ENCODE assay signal across 8 mouse cellular contexts in genomic region chr1:78203622-78204211, GRCm38 (mm10). TPM values are rescaled to one million over a fixed set of nuclear protein-coding genes. Genes with fewer than 3 reads are reported as not detected.
DNase-seq lines count a peak whose midpoint lies in the region; ATAC-seq and TF ChIP-seq lines count a peak whose summit lies in the region.

No protein-coding gene starts in this region.

- no peak for ATAC-seq in kidney, postnatal 0 days (replicated peaks; ENCODE audit: low FRiP score, low read depth)
- ATAC-seq in hindbrain, embryonic 14.5 days (ENCODE audit: low FRiP score) = peak; percentile 46
- peak; percentile 12; the same call in 1 of the 2 replicates for ATAC-seq in midbrain, embryonic 11.5 days (ENCODE audit: low FRiP score)

- peak overlapping the region; percentile 53 for H3K4me2 ChIP-seq in kidney, postnatal 0 days (ENCODE audit: low read length)
- peak overlapping the region; percentile 46 for H3K4me2 ChIP-seq in hindbrain, embryonic 14.5 days (replicated peaks)
- H3K4me2 ChIP-seq in midbrain, embryonic 11.5 days = peak overlapping the region; percentile 62

- no peaks in the 10 kb centered on the region for H3K36me3 ChIP-seq in kidney, postnatal 0 days (ENCODE audit: insufficient read depth, low read length)
- H3K36me3 ChIP-seq in hindbrain, embryonic 14.5 days (replicated peaks; ENCODE audit: control insufficient read depth, insufficient read depth) = no peaks in the 10 kb centered on the region
- H3K36me3 ChIP-seq in midbrain, embryonic 11.5 days (ENCODE audit: control insufficient read depth, insufficient read depth, low read length) = no peaks in the 10 kb centered on the region

- peak overlapping the region; percentile 34 for H3K4me3 ChIP-seq in kidney, postnatal 0 days (replicated peaks; ENCODE audit: low read depth, low read length)
- H3K4me3 ChIP-seq in hindbrain, embryonic 14.5 days (replicated peaks; ENCODE audit: low read length) = peak overlapping the region; percentile 22
- H3K4me3 ChIP-seq in midbrain, embryonic 11.5 days (ENCODE audit: low read depth, low read length) = peak overlapping the region; percentile 35

- no peak for DNase-seq in kidney, postnatal 0 days (ENCODE audit: low spot score)
- no peak for DNase-seq in kidney, adult 18-20 months
- peak; percentile 72 for DNase-seq in embryo, embryonic 11 days
- peak; percentile 57 for DNase-seq in hindbrain, embryonic 14.5 days (ENCODE audit: low spot score)
- peak; percentile 96 for DNase-seq in midbrain, embryonic 11.5 days (ENCODE audit: low spot score, missing footprints)
- no peak for DNase-seq in spleen, adult 12 weeks (ENCODE audit: low spot score)
- DNase-seq in right cerebral cortex, postnatal 14 days = no peak
- no peak for DNase-seq in left cerebral cortex, adult 18-20 months (ENCODE audit: low spot score in 2 of 2)

- peaks cover 89% of the 10 kb centered on the region for H3K27me3 ChIP-seq in kidney, postnatal 0 days (ENCODE audit: insufficient read depth, low read length)
- peaks cover 90% of the 10 kb centered on the region for H3K27me3 ChIP-seq in hindbrain, embryonic 14.5 days (ENCODE audit: control insufficient read depth, insufficient read depth, low read length)
- peaks cover 86% of the 10 kb centered on the region for H3K27me3 ChIP-seq in midbrain, embryonic 11.5 days (ENCODE audit: control insufficient read depth, insufficient read depth, low read length)

- under 1% methylated on average over 33 of the region's 33 CpGs for WGBS in kidney, postnatal 0 days
- WGBS in hindbrain, embryonic 14.5 days = under 1% methylated on average over 33 of the region's 33 CpGs
- WGBS in midbrain, embryonic 11.5 days = 1% methylated on average over 33 of the region's 33 CpGs

- H3K27ac ChIP-seq in kidney, postnatal 0 days = no peak overlapping the region
- H3K27ac ChIP-seq in hindbrain, embryonic 14.5 days = no peak overlapping the region
- H3K27ac ChIP-seq in midbrain, embryonic 11.5 days (ENCODE audit: low read depth, low read length) = no peak overlapping the region

- H3K4me1 ChIP-seq in kidney, postnatal 0 days (replicated peaks; ENCODE audit: insufficient read depth, low read length) = no peaks in the 10 kb centered on the region
- peaks cover 7% of the 10 kb centered on the region for H3K4me1 ChIP-seq in hindbrain, embryonic 14.5 days (replicated peaks; ENCODE audit: control insufficient read depth, insufficient read depth, low read length)
- peaks cover 17% of the 10 kb centered on the region for H3K4me1 ChIP-seq in midbrain, embryonic 11.5 days (ENCODE audit: control insufficient read depth, insufficient read depth, low read length)

- H3K9me3 ChIP-seq in kidney, postnatal 0 days (replicated peaks; ENCODE audit: low read length) = no peaks in the 10 kb centered on the region
- H3K9me3 ChIP-seq in hindbrain, embryonic 14.5 days (ENCODE audit: control insufficient read depth, low read length) = no peaks in the 10 kb centered on the region
- H3K9me3 ChIP-seq in midbrain, embryonic 11.5 days (ENCODE audit: control insufficient read depth, low read length) = no peaks in the 10 kb centered on the region

- no peak for TF ChIP-seq CTCF in kidney, postnatal 0 days (IDR thresholded peaks at IDR 0.05; ENCODE audit: low read depth)

- H3K9ac ChIP-seq in kidney, postnatal 0 days (ENCODE audit: low read depth, low read length) = no peak overlapping the region
- H3K9ac ChIP-seq in hindbrain, embryonic 14.5 days = no peak overlapping the region
- H3K9ac ChIP-seq in midbrain, embryonic 11.5 days (ENCODE audit: low read length) = peak overlapping the region; percentile 41

RNA-seq across cellular contexts. Expression of gene Pax3, which starts 6.8 kb away (rescaled TPM):
- polyA plus RNA-seq in kidney, postnatal 0 days (2015; fragmentation: Nextera tagmentation; extraction: Ambion mirVana) = not detected in 2 replicates
- 7.9 and 8.2 TPM in 2 replicates for polyA plus RNA-seq in hindbrain, embryonic 14.5 days (2014; fragmentation: Nextera tagmentation; extraction: Ambion mirVana)
- 38.1 and 41.5 TPM in 2 replicates for polyA plus RNA-seq in midbrain, embryonic 11.5 days (2014; fragmentation: Nextera tagmentation; extraction: Ambion mirVana)
- total RNA-seq in left cerebral cortex, adult 18-20 months (2021) = not detected

Comparison
In these comparisons a context has a peak if more than half of its experiments do, and no peak if none do; other contexts are left out.
1. DNase-seq: peak in embryo, embryonic 11 days (single experiment), hindbrain, embryonic 14.5 days (single experiment) and midbrain, embryonic 11.5 days (single experiment); none in kidney, postnatal 0 days (single experiment), kidney, adult 18-20 months (single experiment), spleen, adult 12 weeks (single experiment), right cerebral cortex, postnatal 14 days (single experiment) and left cerebral cortex, adult 18-20 months (0 of 2).
2. Peak in every context shown above with its lines, with median percentiles within 50 percentile points of each other: H3K4me2 ChIP-seq and H3K4me3 ChIP-seq.